Mouse (Mus musculus) intestine, embryonic 16.5 days (tissue): ENCODE measurements around the gene Foxf1. TPM values are rescaled to one million over a fixed set of nuclear protein-coding genes. Genes with fewer than 3 reads are reported as not detected.
A peak's percentile ranks its signal among the peaks of the same experiment; 100 is the strongest.

ENCODE experiments used
- ATAC-seq: fragments of 200-750 bp; cut with Nextera tagmentation; 2 replicates; pipeline ENCODE4 v1.8.0; 2017; ENCODE audit warnings: moderate TSS enrichment, moderate library complexity
- H3K27ac ChIP-seq: fragments of 300-500 bp; sonication (generic); 2 replicates; pipeline ENCODE4 v1.5.1; 2014; ENCODE audit warnings: mild to moderate bottlenecking, low read length
- H3K27me3 ChIP-seq: fragments of 300-500 bp; sonication (generic); replicated peaks from 2 replicates; pipeline ENCODE4 v1.6.1; 2014; ENCODE audit warnings: low read length, control low read depth, mixed read lengths; ENCODE audit not compliant: control insufficient read depth, insufficient read depth
- H3K36me3 ChIP-seq: fragments of 300-500 bp; sonication (generic); 2 replicates; pipeline ENCODE4 v1.6.1; 2014; ENCODE audit warnings: low read length, control low read depth; ENCODE audit not compliant: control insufficient read depth, insufficient read depth
- H3K4me1 ChIP-seq: fragments of 300-500 bp; sonication (generic); 2 replicates; pipeline ENCODE4 v1.6.1; 2014; ENCODE audit warnings: low read length, control low read depth, mixed read lengths; ENCODE audit not compliant: control insufficient read depth, insufficient read depth
- H3K4me2 ChIP-seq: fragments of 300-500 bp; sonication (generic); 2 replicates; pipeline ENCODE4 v1.6.1; 2014; ENCODE audit warnings: low read depth, low read length, control low read depth
- H3K4me3 ChIP-seq: fragments of 300-500 bp; sonication (generic); 2 replicates; pipeline ENCODE4 v1.5.1; 2014; ENCODE audit warnings: mild to moderate bottlenecking, low read length
- H3K9ac ChIP-seq: fragments of 300-500 bp; sonication (generic); 2 replicates; pipeline ENCODE4 v1.6.1; 2014; ENCODE audit warnings: low read depth, low read length
- H3K9me3 ChIP-seq: fragments of 300-500 bp; sonication (generic); 2 replicates; pipeline ENCODE4 v1.6.1; 2016; ENCODE audit warnings: low read length, control low read depth; ENCODE audit not compliant: control insufficient read depth
- WGBS: fragments of 180-500 bp; shearing (Covaris S2); extraction: QIAGEN DNeasy Blood & Tissue Kit; methylation state at CpG from one replicate; pipeline ENCODE4 v1.1.7; 2014; 5-methylcytosine and 5-hydroxymethylcytosine counted together
- polyA plus RNA-seq: library from polyadenylated mRNA; unstranded; fragments of >200 nt; fragmentation: Nextera tagmentation; extraction: Ambion mirVana; gene quantifications from 2 replicates; pipeline ENCODE4 v1.2.1, GENCODE M21; 2015

The Foxf1 gene
- polyA plus RNA-seq, 1 experiment from 2014 or later, result 86.9 TPM

- peak; percentile 93 for ATAC-seq
- Histone ChIP-seq H3K27ac (0 out of 2 replicates have a peak within 1 kb of the TSS, but pooled peaks have one; percentile 25), H3K27me3 (peaks cover 5% of the 10 kb centered on the region; the same call in 1 of the 2 replicates), H3K4me1 (peaks cover 9% of the 10 kb centered on the region), H3K9ac (peak within 1 kb of the TSS; percentile 91), H3K9me3 (no peaks in the 10 kb centered on the region), H3K36me3 (no peaks in the 10 kb centered on the region), H3K4me2 (peak within 1 kb of the TSS; percentile 91), H3K4me3 (peak within 1 kb of the TSS; percentile 89)
- 1% methylated on average over 75 of the region's 75 CpGs for WGBS
Observed at GRCm38 (mm10) chr8:121107668-121108656, 23.8 kb downstream of the Foxf1 start, which contains the start of gene Mthfsd. Gene Mthfsd (minus strand): TSS chr8:121108392.

GRCm38 (mm10) chr8:121108657-121109056 lies 24.5 kb downstream of the Foxf1 start:
- Histone ChIP-seq H3K9ac (peak overlapping the region; percentile 65), H3K27ac (0 out of 2 replicates have a peak overlapping the region, but pooled peaks have one; percentile 2), H3K4me1 (peaks cover 9% of the 10 kb centered on the region), H3K9me3 (no peaks in the 10 kb centered on the region), H3K4me2 (peak overlapping the region; percentile 91), H3K4me3 (peak overlapping the region; percentile 89), H3K27me3 (peaks cover 6% of the 10 kb centered on the region), H3K36me3 (no peaks in the 10 kb centered on the region)
- 11% methylated on average over 5 of the region's 5 CpGs for WGBS
- no peak for ATAC-seq

- ATAC-seq, result no peak
- Histone ChIP-seq H3K4me3 (no peak overlapping the region), H3K36me3 (no peaks in the 10 kb centered on the region), H3K27me3 (peaks cover 27% of the 10 kb centered on the region), H3K4me1 (peaks cover 11% of the 10 kb centered on the region), H3K9me3 (no peaks in the 10 kb centered on the region), H3K27ac (no peak overlapping the region), H3K9ac (no peak overlapping the region), H3K4me2 (no peak overlapping the region)
- 42% methylated on average over 7 of the region's 7 CpGs for WGBS
Observed at GRCm38 (mm10) chr8:121111145-121111907, 27.1 kb downstream of the Foxf1 start.

GRCm38 (mm10) chr8:121113261-121113660 lies 29.1 kb downstream of the Foxf1 start:
- Histone ChIP-seq H3K9me3 (0 out of 2 replicates have a peak, but pooled peaks cover 3% of the 10 kb centered on the region), H3K27ac (no peak overlapping the region), H3K4me1 (peaks cover 15% of the 10 kb centered on the region), H3K27me3 (peaks cover 46% of the 10 kb centered on the region), H3K4me2 (no peak overlapping the region), H3K36me3 (no peaks in the 10 kb centered on the region), H3K9ac (no peak overlapping the region), H3K4me3 (no peak overlapping the region)
- WGBS, result 1% methylated on average over 21 of the region's 21 CpGs
- peak; percentile 66 for ATAC-seq

GRCm38 (mm10) chr8:121115136-121115535 lies 30.9 kb downstream of the Foxf1 start:
- H3K36me3 ChIP-seq, result no peaks in the 10 kb centered on the region
- H3K4me3 ChIP-seq, result no peak overlapping the region
- H3K27ac ChIP-seq, result no peak overlapping the region
- H3K9ac ChIP-seq, result no peak overlapping the region
- H3K9me3 ChIP-seq, result 0 out of 2 replicates have a peak, but pooled peaks cover 3% of the 10 kb centered on the region
- no peak overlapping the region for H3K4me2 ChIP-seq
- WGBS, result 3% methylated on average over 25 of the region's 25 CpGs
- H3K4me1 ChIP-seq, result peaks cover 15% of the 10 kb centered on the region
- no peak for ATAC-seq
- peaks cover 60% of the 10 kb centered on the region for H3K27me3 ChIP-seq

GRCm38 (mm10) chr8:121115948-121116347 lies 31.8 kb downstream of the Foxf1 start, which contains the start of gene Foxc2:
Gene Foxc2 (plus strand): TSS chr8:121116171.
- Histone ChIP-seq H3K9ac (peak within 1 kb of the TSS; percentile 61), H3K27ac (no peak within 1 kb of the TSS), H3K4me2 (peak within 1 kb of the TSS; percentile 90), H3K4me1 (peaks cover 15% of the 10 kb centered on the region), H3K4me3 (peak within 1 kb of the TSS; percentile 58), H3K27me3 (peaks cover 63% of the 10 kb centered on the region), H3K36me3 (no peaks in the 10 kb centered on the region), H3K9me3 (0 out of 2 replicates have a peak, but pooled peaks cover 3% of the 10 kb centered on the region)
- ATAC-seq, result peak; percentile 71
- under 1% methylated on average over 25 of the region's 25 CpGs for WGBS

- ATAC-seq, result peak; percentile 39; the same call in 1 of the 2 replicates
- peak overlapping the region; percentile 61 for H3K9ac ChIP-seq
- peak overlapping the region; percentile 58 for H3K4me3 ChIP-seq
- no peaks in the 10 kb centered on the region for H3K36me3 ChIP-seq
- peak overlapping the region; percentile 90 for H3K4me2 ChIP-seq
- H3K9me3 ChIP-seq, result 0 out of 2 replicates have a peak, but pooled peaks cover 3% of the 10 kb centered on the region
- peaks cover 69% of the 10 kb centered on the region for H3K27me3 ChIP-seq
- H3K27ac ChIP-seq, result no peak overlapping the region
- peaks cover 15% of the 10 kb centered on the region for H3K4me1 ChIP-seq
- under 1% methylated on average over 51 of the region's 55 CpGs for WGBS
Observed at GRCm38 (mm10) chr8:121116591-121117185, 32.5 kb downstream of the Foxf1 start.

- Histone ChIP-seq H3K36me3 (no peaks in the 10 kb centered on the region), H3K4me3 (peak overlapping the region; percentile 58), H3K27ac (no peak overlapping the region), H3K4me2 (peak overlapping the region; percentile 90), H3K9ac (no peak overlapping the region), H3K4me1 (peaks cover 15% of the 10 kb centered on the region), H3K9me3 (0 out of 2 replicates have a peak, but pooled peaks cover 3% of the 10 kb centered on the region), H3K27me3 (peaks cover 73% of the 10 kb centered on the region)
- no peak for ATAC-seq
- 1% methylated on average over 62 of the region's 62 CpGs for whole genome bisulfite sequencing
Observed at GRCm38 (mm10) chr8:121117186-121117651, 33.0 kb downstream of the Foxf1 start.
